Mouse (Mus musculus) B cell, adult 67 days (primary cell): ENCODE measurements around the gene Olfr1040. TPM values are rescaled to one million over a fixed set of nuclear protein-coding genes. Genes with fewer than 3 reads are reported as not detected.

Source experiments
- total RNA-seq, 2 experiments: library from RNA; stranded (reverse); gene quantifications; 4 replicates each; pipeline ENCODE4 v1.2.4; 2023

Olfr1040 gene
- not detected for total RNA-seq

DNA sequence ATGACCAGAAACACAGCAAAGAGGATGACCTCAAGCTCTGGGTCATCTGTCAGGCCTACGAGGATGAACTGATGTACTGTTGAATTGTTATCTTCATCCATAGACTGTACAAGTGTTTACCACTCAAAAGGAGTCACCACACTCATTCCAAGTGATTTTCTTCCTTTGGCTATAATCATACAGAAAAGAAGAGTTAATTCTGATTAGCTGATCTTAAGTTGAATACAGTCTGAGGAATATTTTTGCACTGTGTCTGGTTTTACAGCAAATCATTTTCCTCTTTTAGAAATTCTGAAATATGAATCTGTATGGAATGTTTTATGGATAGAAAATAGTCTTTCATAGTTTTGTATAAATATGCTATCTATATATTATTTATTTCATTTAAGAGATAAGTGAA lies at the start of gene Olfr1040:
Olfr1040 (minus strand) TSS at position 101 of the 400 bp plus-strand sequence.

DNA sequence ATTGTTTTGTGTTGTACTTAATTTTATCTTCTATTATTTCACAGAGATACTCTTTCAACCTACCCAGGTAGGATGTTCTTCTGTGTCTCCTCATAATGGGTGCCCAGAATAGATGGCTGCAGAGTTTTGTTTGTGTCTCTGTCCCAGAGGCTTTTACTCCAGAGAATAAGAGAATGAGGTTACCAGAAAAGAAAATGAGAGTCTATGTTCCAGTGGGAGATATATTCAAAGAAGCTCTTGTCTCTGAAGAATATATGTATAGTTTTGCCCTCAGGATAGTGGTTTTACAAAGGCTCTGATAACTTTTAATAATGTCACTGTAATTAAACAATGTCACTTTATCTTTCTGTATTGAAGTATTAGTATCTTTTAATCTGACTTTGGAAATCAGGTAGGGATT lies 39.1 kb upstream of the Olfr1040 start, which contains the start of gene Olfr52:
Olfr52 (minus strand) TSS at position 101 of the 400 bp plus-strand sequence.

DNA sequence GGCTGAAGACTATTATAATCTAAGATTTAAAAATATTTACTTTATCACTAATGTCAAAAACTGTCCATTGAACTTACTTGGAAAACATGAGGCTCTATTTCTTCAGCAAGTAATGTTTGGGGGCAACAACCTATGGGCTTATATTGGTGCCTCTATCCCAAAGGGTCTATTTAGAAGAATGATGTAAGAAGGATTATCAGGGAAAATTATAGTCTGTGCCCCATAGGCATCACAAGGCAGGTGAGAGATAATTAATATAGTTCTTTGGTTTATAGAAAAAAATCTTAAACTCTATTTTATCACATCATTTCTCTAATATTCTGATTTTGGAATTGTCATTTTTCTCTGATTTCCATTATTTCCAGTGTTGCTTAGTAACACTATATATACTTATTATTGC lies 31.2 kb upstream of the Olfr1040 start, which contains the start of gene Olfr1044:
Olfr1044 (minus strand) TSS at position 101 of the 400 bp plus-strand sequence.

DNA sequence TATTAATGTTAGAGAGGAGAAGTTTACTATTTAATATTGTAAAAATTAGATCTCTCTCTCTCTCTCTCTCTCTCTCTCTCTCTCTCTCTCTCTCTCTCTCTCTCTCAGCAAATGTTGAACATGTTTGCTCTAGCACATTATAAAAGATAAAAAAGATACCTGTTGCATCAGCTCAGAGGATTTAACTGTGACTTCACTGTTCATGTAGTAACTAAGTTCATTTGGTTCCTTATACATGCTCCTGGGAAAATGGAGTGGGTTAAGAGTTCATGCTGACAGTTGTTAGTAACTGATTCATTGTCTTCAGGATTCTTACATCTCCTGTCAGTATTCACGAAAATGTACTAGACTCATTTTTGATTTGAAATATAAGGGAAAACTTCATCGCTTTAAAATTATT lies 20.9 kb upstream of the Olfr1040 start, which contains the start of gene Olfr1043:
Olfr1043 (minus strand) TSS at position 101 of the 400 bp plus-strand sequence.

DNA sequence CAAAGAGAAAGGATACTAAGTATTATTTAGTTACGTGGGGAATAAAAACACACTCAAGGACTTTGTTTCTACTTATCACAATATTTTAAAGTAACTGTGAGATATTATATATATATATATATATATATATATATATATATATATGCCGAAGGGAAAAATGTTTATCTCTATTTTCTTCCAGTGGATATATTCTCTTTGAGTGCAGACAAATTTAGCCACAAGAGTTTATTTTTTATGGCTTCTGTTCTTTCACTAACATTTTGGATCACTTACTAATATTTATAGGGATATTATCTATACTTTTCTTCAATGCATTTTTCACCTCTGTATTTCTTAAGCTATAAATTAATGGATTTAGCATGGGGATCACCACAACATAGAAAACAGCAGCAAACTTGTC lies 15.2 kb upstream of the Olfr1040 start, which contains the start of gene Olfr1042:
Olfr1042 (minus strand) TSS at position 101 of the 400 bp plus-strand sequence.

DNA sequence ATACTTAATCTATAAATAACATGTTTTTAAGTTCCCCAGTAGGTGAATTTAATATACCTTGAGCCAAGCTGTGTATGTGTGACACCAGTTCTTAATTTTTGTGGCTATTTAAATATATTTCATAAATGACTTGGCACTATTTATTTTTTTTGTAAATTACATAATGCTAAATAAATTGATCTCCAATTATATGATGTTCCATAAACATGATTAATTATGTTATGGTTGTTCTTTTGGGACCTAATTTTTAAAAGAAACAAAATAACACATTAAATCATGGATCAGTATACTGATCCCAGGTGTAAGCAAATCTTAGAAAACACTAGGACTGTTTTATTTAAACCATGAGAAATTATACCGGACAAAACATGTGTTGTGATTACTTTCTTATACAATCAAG lies 10.7 kb downstream of the Olfr1040 start, which contains the start of gene Olfr1039:
Olfr1039 (minus strand) TSS at position 101 of the 400 bp plus-strand sequence.

Other genes starting within 250 kb of the Olfr1040 start
- gene Olfr1024, start 241.7 kb downstream of the Olfr1040 start, total RNA-seq = not detected
- gene Olfr1025-ps1, start 231.5 kb downstream of the Olfr1040 start, total RNA-seq = not detected
- gene Olfr1026, start 225.2 kb downstream of the Olfr1040 start, total RNA-seq = not detected
- not detected for gene Olfr1028, start 196.3 kb downstream of the Olfr1040 start, total RNA-seq
- gene Olfr1029, start 172.8 kb downstream of the Olfr1040 start, total RNA-seq = not detected
- not detected for gene Olfr1030, start 167.5 kb downstream of the Olfr1040 start, total RNA-seq
- not detected for gene Olfr1031, start 156.4 kb downstream of the Olfr1040 start, total RNA-seq
- not detected for gene Olfr1032, start 141.2 kb downstream of the Olfr1040 start, total RNA-seq
- gene Olfr1033, start 126.1 kb downstream of the Olfr1040 start, total RNA-seq = not detected
- gene Olfr1034, start 100.9 kb downstream of the Olfr1040 start, total RNA-seq = not detected
- not detected for gene Olfr1036, start 72.7 kb downstream of the Olfr1040 start, total RNA-seq
- gene Olfr1037, start 59.3 kb downstream of the Olfr1040 start, total RNA-seq = not detected
- not detected for gene Olfr1039, start 10.8 kb downstream of the Olfr1040 start, total RNA-seq
- not detected for gene Olfr1042, start 15.1 kb upstream of the Olfr1040 start, total RNA-seq
- gene Olfr1043, start 20.8 kb upstream of the Olfr1040 start, total RNA-seq = not detected
- not detected for gene Olfr1044, start 31.1 kb upstream of the Olfr1040 start, total RNA-seq
- gene Olfr52, start 39.0 kb upstream of the Olfr1040 start, total RNA-seq = not detected
- gene Olfr1045, start 56.3 kb upstream of the Olfr1040 start, total RNA-seq = not detected
- not detected for gene Olfr1046, start 72.6 kb upstream of the Olfr1040 start, total RNA-seq
- not detected for gene Olfr1047, start 84.7 kb upstream of the Olfr1040 start, total RNA-seq
- gene Olfr1048, start 93.6 kb upstream of the Olfr1040 start, total RNA-seq = not detected
- gene Olfr1049, start 111.6 kb upstream of the Olfr1040 start, total RNA-seq = not detected
- gene Olfr1051, start 132.4 kb upstream of the Olfr1040 start, total RNA-seq = not detected
- not detected for gene Olfr1052, start 145.7 kb upstream of the Olfr1040 start, total RNA-seq
- not detected for gene Olfr1053, start 168.6 kb upstream of the Olfr1040 start, total RNA-seq
- gene Olfr1054, start 188.7 kb upstream of the Olfr1040 start, total RNA-seq = not detected
- not detected for gene Olfr1055, start 203.6 kb upstream of the Olfr1040 start, total RNA-seq
- gene Olfr1056, start 215.7 kb upstream of the Olfr1040 start, total RNA-seq = not detected
- not detected for gene Olfr1057, start 231.7 kb upstream of the Olfr1040 start, total RNA-seq
- not detected for gene Olfr1058, start 241.8 kb upstream of the Olfr1040 start, total RNA-seq